ENCODE assay signal across 22 mouse cellular contexts in genomic region chr7:131582178-131582577, GRCm38 (mm10). TPM values are rescaled to one million over a fixed set of nuclear protein-coding genes. Genes with fewer than 3 reads are reported as not detected.
DNase-seq lines count a peak whose midpoint lies in the region.
"Had no signal": no experiment of that assay in that cellular context is flagged by ENCODE, and none has a peak within 500 bp of the region (broad histone marks: within the 10 kb centered on the region; RNA-seq: fewer than 3 reads in every experiment).

No protein-coding gene starts in this region.

- DNase-seq in embryo, embryonic 10 days (ENCODE audit: low spot score) = peak; percentile 30
- DNase-seq in embryo, embryonic 10.5 days (ENCODE audit: low spot score) = no peak
- peak; percentile 57 for DNase-seq in urinary bladder, postnatal 14 days (ENCODE audit: low spot score)
- no peak for DNase-seq in urinary bladder, postnatal 10 days (ENCODE audit: low spot score)
- DNase-seq in Muller cell, postnatal 12 days (ENCODE audit: inconsistent ontology term) = peak; percentile 62
- no peak for DNase-seq in layer of hippocampus, adult 8-10 months (ENCODE audit: low spot score in 2 of 2)
- no peak for DNase-seq in thymus, adult 18-20 months
- DNase-seq: adrenal gland, postnatal 10 days; adrenal gland, postnatal 36 days; cerebellum, adult 18-20 months; cerebellum, adult 9-10 months; cerebellum, postnatal 14 days; embryo, embryonic 11 days; gastrocnemius, postnatal 10 days; gastrocnemius, postnatal 36 days; heart, adult 2 months; heart, postnatal 10 days; heart, postnatal 36 days had no signal

RNA-seq across cellular contexts. Expression of gene Bub3, which starts 22.2 kb away (rescaled TPM):
- 10 to 100 TPM; 60.8 to 68.8 (median 62.0) TPM for total RNA-seq in layer of hippocampus, adult 8-10 months (2022)

RNA-seq across cellular contexts. Expression of gene Hmx2, which starts 33.6 kb away (rescaled TPM):
- total RNA-seq in layer of hippocampus, adult 8-10 months (2022) = not detected
- total RNA-seq: adrenal gland, adult 18-20 months; adrenal gland, postnatal 10 days; adrenal gland, postnatal 36 days; gastrocnemius, adult 18-20 months; gastrocnemius, postnatal 10 days; gastrocnemius, postnatal 36 days; granulocyte monocyte progenitor cell, adult 5-6 weeks; heart, adult 2 months; heart, postnatal 10 days; heart, postnatal 36 days had no signal

RNA-seq across cellular contexts. Expression of gene Hmx3, which starts 39.5 kb away (rescaled TPM):
- total RNA-seq in layer of hippocampus, adult 8-10 months (2022) = not detected
- total RNA-seq: adrenal gland, adult 18-20 months; adrenal gland, postnatal 10 days; adrenal gland, postnatal 36 days; gastrocnemius, adult 18-20 months; gastrocnemius, postnatal 10 days; gastrocnemius, postnatal 36 days; granulocyte monocyte progenitor cell, adult 5-6 weeks; heart, adult 2 months; heart, postnatal 10 days; heart, postnatal 36 days; MEL had no signal

Comparison
In these comparisons a context has a peak if more than half of its experiments do, and no peak if none do; other contexts are left out.
1. DNase-seq: peak in embryo, embryonic 10 days (single experiment), urinary bladder, postnatal 14 days (single experiment) and Muller cell, postnatal 12 days (single experiment); none in embryo, embryonic 10.5 days (single experiment), urinary bladder, postnatal 10 days (single experiment), layer of hippocampus, adult 8-10 months (0 of 2) and thymus, adult 18-20 months (0 of 2).